Mouse (Mus musculus): ENCODE data around the gene 4930579G24Rik. TPM values are rescaled to one million over a fixed set of nuclear protein-coding genes. Genes with fewer than 3 reads are reported as not detected.

Gene 4930579G24Rik
- total RNA-seq (2021): 1 to 10 TPM; 1.0 to 1.3 TPM
- long read RNA-seq, experiment 1, transcript 4930579G24Rik-201 (2 exons, 1,970 nt): major isoform, 6 of 6 reads
- long read RNA-seq, experiment 1, partial matches to known transcripts: 0 of 6 reads
- long read RNA-seq, experiment 1, other reads (novel, unspliced or antisense): 0 of 6 reads
- long read RNA-seq, experiment 2, partial matches to known transcripts: 1 of 5 reads
- long read RNA-seq, experiment 2, other reads (novel, unspliced or antisense): 0 of 5 reads

DNA sequence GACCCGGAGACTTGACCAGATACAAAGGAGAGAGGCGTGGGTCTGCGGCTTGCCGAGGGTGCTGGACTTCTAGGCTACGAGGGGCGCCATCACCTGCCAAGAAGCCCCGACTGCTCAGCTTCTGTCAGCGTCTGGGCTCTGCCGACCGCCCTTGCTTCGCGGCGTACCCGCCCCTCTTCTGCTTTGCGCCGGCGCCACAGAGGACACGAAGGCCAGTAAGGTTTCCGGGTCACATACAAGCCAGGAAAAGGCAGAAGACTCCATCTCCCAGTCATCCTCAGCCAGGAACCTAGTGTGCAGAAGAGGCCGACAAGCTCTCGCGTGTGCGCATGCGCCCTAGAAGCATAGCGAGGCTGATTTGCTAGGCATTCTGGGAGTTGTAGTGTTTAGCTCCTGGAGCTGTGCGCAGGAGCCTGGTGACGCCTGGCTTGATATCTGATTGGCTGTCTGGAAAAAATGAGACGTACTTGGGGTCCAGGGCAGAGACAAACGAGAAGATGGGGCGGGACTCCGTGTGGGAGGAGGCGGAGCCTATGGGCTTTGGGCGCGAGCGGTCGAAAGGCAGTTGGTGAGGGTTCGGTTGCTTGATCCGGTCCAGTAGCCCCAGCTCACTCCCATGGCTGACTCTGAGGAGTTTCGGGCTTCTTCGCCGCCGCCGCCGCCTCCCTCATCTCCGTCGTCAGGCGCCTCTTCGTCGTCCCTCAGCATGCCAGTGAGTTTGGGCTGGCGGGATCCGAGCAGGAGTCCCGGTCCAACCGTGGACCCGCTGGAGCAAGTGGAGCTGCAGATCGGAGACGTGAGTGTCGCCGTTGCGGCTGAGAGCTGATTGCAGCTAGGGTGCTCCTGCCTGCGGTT is at the start of gene 4930579G24Rik:
4930579G24Rik (plus strand) TSS at position 519 of the 855 bp plus-strand sequence.
- DNase-seq (ENCODE audit: low spot score): peak; percentile 97

DNA sequence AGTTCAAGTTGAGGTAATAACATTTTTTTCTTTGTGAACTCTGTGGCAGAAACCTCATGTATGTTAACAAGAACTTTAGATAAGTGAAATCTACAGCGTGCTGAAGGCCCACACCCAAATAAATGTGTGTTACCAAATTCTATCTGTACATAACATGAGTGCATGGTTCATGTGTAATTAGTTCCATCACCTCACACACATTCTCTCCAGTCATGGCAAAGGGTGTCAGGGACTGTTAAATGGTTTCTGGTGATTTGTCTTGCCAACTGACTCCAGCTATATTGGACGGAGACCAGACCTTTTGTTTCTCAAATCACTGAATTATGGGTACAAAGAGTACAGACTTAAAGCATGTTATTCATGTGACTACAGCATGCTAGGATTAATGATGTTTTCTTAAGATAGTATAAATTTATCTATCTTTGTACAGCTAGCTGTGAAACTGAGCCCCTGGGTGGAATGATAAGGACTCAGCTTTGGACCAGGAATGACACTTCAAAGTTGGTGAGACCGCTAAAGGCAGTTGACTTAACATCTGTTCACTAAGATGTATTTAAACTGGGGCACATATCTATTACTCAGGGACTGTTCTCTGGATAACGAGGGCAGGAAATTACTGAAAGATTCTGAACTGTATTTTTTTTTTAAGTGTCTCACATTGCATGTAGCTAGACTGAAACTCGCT is 48.8 kb upstream of the 4930579G24Rik start:
- DNase-seq (ENCODE audit: low spot score): no peak

DNA sequence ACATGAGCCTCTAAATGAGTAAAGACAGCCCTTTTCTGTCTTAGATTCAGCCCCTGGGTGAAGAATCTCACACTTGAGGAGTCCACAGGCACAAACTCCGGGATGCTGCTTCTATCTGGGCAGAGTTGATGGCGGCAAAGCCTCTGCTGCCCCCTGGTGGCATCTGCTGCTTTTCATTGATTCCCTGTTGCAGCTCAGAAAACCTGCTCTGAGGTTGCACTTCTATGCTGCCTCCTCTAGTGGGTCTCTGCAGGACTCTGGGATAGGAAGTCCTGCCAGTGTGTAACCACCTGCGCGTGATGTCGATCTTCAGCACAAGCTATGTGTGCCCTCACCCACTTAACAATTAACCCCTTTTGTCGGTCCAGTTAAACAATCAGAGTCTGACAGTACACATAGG is 42.1 kb upstream of the 4930579G24Rik start:
- peak; percentile 85 for DNase-seq (ENCODE audit: low spot score)

DNA sequence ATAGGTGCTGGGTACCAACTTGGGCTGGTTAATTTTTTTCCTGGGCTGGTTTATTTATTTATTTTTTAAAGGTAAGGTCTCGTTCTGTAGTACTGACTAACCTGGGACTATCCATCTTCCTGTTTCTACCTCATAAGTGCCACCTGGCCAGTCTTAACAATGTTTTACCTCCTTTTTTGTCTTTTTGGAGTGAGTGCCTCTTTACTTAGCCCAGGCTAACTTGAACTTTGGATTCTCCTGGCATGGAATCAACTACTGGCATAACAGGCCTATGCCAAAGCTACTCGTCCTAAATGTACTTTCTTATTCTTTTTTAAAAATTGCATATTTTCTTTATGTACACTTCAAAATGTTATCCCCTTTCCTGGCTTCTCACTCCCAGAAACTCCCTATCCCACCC is 39.2 kb upstream of the 4930579G24Rik start:
- no peak for DNase-seq (ENCODE audit: low spot score)

DNA sequence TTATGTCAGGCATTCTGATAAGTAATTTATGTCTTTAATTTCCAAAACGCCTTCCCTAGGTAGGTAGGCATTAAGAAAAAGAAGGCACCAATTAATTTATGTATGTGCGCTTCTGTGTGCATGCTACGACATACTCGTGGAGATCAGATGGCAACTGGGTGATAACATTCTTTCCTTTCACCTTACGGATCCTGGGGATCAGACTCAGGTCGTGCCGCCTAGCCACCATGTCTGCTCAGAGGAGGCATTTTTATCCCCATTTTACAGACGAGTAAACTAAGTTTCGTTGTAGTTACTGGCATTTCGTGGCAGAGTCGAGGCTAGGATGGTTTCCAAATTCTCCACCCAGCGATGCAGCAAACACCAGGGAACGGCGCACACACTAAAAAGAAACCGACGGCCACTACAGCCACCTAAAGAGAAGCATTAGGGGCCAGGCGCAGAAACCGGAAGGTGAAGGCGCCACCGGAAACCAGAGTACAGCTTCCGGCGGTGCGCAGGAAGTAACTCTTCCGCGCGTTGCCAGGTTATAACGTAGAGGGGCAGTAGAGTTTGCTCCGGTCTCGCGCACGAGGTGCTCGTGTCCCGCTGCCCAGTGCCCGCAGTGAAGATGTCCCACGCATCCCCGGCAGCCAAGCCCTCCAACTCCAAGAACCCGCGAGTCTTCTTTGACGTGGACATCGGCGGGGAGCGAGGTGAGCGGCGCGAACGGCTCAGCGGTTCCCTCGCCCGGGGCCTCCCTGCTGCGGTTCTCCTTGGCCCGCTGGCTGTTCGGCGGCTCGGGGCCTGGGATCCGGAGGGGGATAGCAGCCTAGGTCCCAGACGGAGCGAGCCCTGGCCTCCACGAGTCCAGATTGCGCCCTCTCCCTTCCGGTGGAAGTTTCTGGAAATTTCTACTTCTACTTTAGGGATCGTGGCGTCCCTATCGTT is 37.8 kb upstream of the 4930579G24Rik start, which contains the start of gene Ppid:
Ppid (plus strand) TSS at position 480 of the 930 bp plus-strand sequence.
- peak; percentile 79 for DNase-seq (ENCODE audit: low spot score)

DNA sequence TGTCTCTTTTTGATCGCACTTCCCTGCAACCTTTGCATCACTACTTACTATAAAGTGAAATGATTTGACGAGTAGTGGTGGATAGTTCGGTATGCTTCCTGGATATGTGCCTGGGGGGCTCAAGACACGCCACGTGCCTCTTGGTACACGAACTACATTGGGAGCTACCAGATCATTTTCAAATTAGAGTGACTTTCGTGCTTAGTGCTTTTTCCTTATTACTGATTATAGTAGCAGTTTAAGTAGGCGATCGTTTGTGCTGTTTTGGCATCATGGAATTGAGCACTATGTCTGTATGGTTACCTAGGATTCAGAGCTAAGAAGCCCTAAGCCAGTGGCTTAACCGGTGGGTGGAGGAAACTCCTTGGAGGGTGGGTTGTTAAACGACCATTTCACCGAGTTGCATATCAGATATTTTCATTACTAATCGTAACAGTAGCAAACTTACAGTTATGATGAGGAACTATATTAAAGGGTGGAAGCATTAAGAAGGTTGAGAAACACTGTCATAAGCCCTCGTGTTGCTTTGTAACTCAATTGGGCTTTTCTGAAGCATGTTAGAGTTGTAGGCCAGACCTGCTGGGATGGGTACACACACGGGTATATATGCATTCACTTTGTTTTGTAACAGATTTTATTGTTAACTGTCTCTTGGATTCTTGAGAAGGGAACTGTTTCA is 36.9 kb upstream of the 4930579G24Rik start:
- no peak for DNase-seq (ENCODE audit: low spot score)

DNA sequence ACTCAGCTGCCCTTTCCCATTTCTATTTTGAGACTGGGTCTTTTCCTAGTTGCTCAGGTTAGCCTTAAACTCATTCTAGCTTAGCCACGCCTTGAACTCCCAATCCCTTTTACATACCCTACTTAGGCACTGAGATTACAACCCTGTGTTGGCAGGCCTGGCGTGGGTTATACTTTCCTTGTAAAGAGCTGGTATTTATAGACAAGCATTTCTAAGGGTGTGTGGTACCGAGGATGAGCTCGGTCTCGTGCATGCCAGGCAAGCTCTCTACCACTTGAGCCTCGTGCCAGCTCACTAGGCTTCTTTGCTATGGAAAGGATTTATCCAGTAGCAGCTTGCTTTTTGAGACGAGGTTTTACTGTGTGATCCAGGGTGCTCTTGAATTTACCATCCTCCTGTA is 33.4 kb upstream of the 4930579G24Rik start:
- no peak for DNase-seq (ENCODE audit: low spot score)

DNA sequence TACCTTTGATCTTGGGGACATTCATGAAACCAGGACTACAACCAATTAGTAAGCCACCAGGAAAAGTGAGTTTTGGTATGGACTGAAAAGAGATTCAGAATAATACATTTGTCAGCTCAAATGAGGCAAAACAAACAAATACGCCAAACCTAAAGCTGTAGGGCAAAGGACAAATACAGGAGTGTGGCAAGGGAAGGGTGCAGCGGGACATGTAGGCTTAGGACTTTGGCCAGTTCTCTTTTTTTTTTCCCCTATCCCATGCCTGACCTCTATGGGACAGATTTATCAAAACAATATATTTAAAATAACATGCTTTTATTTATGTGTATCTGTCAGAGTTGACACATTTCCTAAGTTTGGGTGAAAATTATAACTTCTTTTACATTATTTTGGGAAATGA is 19.0 kb upstream of the 4930579G24Rik start:
- DNase-seq (ENCODE audit: low spot score): no peak

DNA sequence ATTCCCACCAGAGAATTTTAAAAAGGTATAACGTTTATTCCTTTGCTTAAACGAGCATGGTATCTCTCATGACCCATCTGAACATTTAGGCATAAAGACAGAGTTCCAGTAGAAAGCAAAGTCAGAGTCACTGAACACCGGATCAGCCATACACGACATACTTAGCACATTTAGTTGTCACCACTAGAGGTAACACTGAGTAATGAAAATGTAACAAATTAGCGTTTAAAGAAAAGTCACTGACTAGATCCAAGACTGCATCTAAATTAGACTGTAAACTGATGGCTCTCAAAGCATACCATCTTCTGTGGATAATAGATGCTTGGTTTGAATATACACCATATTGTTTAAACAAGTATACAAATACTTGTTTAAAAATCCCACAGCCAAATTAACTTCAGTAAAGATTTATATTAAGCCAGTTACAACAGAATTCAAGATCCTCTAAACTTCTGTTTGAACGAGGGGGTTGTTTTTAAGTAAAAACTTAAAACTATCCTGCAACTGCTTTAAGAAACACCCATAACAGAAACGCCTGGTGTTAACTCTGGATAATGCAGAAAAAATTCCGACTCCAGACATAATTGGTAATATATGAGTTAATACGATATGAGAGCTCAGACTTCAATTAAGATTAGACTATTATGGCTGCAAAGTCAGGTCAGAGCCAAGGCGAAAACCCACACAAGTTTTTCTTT is 1.2 kb upstream of the 4930579G24Rik start:
- no peak for DNase-seq (ENCODE audit: low spot score)

DNA sequence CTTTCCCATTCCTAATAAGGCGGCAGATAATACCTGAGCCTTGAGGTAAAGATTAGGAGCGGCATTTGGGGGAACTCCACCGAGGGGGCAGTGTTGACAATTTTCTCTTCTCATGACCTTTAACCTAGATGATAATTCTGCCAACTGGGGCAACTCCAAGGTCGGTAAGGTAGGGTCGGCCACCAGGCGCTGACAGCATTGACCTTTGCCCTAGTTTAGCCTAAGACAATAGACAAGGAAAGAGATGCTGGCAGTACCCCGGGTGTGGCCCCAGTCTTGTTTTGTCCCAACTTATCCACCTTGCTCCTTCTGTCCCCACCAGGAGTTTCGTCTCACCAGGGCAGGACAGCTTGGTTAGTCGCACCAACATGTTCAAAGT is 708 bp upstream of the 4930579G24Rik start:
- DNase-seq (ENCODE audit: low spot score): no peak

DNA sequence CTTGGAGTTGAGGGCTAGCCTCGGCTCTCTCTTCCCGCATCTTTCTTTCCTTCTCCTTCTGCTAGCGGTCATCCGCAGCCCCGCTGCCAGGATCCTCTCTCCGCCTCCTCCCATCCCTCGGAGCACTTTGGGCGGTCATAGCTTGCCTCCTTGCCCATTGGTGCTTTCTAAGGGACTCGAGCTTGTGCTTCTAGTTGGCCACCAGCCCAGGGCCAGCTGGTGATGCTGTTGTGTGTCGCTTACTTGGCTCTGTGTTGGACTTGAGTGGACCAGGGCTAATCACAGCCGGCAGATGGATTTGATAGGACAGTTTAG is 494 bp downstream of the 4930579G24Rik start, which contains the start of gene Etfdh:
Etfdh (minus strand) TSS at position 85 of the 315 bp plus-strand sequence.
- peak; percentile 53 for DNase-seq (ENCODE audit: low spot score)

DNA sequence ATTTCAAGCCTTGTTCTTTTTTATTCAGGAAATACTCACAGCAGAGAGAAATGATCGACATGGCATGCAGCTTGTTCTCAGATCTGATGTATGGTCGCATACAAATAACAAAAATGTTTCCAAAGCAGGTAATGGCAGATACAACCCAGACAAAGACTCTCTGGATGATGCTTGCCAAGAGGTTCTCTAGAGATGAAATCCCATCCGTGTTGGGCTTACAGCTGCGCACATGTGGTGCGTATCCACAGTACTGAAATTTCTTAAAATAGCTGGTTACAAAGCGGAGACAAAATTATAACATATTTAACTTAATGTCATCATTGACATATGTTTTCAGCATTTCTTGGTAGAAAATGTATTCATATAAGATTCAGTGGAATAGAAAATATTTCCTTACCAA is 23.2 kb downstream of the 4930579G24Rik start:
- DNase-seq (ENCODE audit: low spot score): no peak

DNA sequence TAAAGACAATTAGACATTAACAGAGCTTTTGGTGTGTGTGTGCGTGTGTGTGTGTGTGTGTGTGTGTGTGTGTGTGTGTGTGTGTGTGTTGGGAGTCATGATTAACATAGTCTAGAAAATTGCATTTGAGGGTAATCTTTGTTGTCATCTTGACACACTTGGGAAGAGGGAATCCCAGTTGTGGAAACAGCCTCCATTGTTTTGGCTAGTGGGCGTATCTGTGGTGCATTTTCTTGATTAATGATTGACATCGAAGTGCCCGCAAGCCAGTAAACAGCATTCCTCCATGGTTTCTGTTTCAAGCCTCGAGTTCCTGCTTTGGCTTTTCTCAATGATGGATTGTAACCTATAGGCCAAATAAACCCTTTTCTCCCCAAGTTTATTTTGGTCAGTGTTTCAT is 27.8 kb downstream of the 4930579G24Rik start:
- DNase-seq (ENCODE audit: low spot score): no peak

DNA sequence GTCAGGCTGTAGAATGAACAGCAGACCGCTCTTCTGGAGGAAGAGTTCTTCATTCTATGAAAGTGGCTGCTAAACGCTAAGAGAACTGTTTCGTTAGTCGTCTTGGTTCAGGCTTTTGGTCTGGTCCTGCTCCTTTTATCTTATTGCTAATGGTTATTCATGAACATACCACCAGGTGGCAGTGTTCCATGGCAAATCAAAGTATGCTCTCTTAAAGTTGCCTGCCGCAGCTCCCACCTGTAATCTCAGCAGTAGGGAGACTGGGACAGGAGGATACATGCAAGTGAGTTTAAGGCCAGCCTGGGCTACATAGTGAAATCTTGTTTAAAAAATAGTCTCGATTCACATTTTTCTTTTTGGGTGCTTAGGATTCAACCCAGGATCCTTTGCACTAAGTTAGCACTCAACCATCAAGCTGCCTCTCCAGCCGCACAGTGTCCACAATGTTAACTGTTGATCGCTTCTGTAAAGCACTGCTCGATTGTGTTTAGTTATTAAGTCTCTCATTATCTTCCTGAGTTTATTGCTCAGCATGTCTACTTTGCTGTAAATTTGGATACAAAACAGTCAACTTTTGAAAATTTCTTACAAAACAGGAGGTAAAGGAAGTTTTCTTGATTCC is 36.0 kb downstream of the 4930579G24Rik start:
- DNase-seq (ENCODE audit: low spot score): peak; percentile 62

DNA sequence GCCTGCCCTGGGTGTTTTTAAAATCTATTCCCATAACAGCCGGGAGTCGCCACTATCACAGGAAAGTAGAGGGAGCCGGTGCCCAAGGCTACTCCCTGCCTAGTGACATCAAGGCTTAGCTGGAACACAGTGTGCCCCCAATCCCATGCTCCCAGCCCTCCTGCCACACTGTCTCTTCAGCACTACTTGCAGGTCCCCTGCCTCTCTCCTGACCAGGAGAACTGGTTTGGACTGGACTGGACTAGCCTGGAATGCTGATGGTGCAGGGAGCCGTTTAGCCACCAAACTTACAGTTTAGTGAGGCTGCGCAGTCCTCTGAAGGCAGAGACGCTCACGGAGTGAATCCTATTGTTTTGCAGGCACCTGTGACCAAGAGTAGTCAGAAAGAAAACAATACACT is 41.7 kb downstream of the 4930579G24Rik start:
- no peak for DNase-seq (ENCODE audit: low spot score)

DNA sequence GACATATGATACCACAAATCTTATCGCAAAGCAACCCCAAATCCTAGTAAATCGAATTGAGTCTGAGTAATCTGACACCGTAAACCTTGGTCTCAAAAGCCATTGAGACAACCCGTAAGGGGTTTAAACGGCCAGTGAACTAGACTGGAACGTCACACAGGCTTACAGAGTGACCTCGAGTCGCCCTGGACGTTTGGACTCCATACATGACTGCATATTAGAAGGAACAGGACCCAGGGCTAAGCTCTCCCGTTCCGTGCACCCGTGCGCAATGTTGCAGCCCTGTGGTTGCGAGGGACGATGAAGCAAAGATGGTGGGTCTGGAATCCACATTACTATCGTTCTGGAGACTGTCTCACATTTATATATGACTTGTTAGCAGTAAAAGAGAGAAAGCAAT is 43.3 kb downstream of the 4930579G24Rik start:
- DNase-seq (ENCODE audit: low spot score): no peak

DNA sequence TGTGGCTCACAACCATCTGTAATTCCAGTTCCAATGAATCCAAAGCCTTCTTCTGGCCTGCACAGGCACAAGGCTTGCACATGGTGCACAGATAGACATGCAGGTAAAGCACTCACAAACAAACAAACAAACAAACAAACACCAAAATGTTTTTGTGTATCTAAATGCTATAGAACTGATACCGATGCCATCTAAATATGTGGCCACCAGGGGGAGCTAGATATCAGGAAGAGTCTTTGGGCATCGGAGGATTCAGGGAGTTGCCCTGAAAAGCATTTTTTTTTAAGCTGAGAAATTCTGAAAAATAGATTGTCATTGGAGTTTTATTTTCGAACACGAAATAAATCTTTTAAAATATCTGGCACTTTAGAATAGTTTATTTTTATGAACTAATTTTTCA is 44.2 kb downstream of the 4930579G24Rik start:
- peak; percentile 72 for DNase-seq (ENCODE audit: low spot score)

DNA sequence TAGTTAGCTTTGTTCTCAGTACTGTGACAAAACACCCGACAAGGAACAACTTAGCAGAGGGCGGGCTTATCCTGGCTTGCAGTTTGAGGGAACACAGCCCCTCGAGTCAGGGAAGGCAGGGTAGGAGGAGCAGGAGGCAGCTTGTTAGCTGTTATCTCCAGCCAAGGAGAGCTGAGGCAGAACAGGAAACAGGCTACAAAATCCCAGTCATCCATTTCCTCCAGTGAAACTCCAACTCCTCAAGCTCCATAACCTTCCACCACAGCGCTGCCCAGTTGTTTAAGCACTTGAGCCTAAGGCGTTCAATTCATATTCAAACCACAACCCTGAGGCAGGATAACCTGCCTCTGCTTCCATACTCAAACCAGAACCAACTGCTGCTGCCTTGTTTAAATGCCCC is 45.8 kb downstream of the 4930579G24Rik start:
- DNase-seq (ENCODE audit: low spot score): no peak

DNA sequence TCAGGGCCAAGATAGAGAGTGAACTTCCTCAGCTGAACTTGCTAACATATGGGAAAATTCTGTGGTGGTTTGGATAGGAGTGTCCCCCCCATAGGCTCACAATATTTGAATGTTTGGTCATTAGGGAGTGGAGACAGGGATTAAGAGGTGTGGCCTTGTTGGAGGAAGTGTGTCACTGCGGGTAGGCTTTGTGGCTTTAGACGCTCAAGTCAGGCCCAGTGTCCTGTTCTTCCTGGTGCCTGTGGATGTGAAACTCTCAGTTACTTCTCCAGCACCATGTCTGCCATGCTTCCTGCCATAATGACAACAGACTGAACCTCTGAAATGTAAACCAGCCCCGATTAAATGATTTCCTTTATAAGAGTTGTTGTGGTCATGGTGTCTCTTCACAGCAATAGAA is 47.5 kb downstream of the 4930579G24Rik start:
- no peak for DNase-seq (ENCODE audit: low spot score)
